Mouse (Mus musculus): ENCODE measurements at regions not wholly inside any gene's neighbourhood (a gene's known extent, or its start where the extent isn't known, plus 50 kb on each side); places are given as distances from the start of the nearest gene placed in this dataset.
"Not testable (repeated sequence)": the region's sequence is repeated elsewhere in the genome, so short reads cannot be mapped to it uniquely, and the experiment has no call there.

DNA sequence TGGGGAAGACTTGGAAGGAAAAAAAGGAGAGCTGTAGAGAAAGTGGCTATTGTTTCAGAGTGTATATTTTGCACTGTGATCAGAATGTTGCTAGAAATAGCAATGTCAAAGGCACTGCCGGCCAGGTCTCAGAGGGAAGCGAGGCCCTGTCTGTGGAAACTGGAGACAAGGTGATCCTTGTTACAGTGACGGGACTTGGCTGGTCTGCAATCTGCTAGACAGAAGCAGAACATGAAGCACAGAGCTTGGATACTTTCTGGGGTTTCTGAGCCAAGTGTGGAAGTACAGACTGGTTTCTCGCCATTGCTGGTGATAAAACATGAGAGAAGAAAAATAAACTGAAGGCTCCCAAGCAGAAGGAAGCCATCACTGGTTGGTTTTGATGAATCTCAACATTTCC lies 198.3 kb upstream of the Slc7a14 start:
- peak in 1 of 2 experiments; percentile 30 for DNase-seq (ENCODE audit: low spot score in 2 of 2)

DNA sequence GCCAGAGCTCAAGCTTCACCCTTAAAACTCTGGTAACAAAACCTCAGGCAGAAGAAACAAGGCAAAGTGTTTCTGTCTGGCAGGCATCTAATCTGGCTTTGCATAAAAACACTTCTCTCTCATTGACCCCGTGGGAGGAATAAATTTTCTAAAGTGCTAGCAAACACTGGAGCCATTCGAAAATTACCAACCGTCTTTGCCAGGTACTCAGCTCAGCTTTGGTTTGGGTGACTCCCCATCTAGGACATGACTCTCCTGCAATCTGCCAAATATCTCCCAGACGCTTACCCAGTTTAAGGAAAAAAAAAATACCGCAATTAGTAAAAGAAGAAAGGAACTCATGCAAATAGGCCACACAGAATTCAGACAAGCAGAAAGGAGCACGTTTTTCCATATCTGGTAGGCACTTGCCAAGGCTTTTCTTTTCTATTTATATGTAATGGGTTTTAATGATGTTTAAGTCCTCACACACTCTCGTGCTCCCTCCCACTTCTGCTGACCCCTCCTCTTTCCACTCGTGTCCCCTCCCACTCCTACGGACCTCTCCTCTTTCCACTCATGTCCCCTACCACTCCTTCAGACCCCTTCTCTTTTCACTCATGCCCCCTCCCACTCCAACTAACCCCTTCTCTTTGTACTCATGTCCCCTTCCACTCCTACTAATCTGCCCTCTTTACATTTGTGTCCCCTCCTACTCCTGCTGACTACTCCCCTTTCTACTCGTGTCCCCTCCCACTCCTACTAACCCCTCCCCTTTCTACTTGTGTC lies 189.2 kb upstream of the Slc7a14 start:
- peak; percentile 22 to 28 for DNase-seq (ENCODE audit: low spot score in 2 of 2)

DNA sequence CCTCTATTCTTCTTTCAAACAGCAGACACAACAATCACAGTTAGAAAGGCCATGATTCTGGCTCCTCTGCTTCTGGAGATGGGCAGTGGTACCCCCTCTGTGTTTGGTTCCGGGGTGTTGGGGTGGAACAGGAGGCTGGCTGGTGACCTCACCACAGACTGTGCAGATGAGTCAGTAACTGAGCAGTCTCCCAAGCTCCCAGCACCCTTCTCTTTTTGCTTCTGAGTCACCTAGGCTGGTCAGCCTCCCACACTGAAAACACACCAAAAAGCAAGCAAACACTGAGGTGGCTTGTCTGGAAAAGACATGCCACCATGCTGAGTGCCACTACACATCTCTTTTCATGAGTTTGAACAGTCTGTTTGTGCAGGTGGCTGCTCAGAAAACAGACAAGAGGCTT lies 185.1 kb upstream of the Slc7a14 start:
- no peak for DNase-seq (ENCODE audit: low spot score in 2 of 2)

DNA sequence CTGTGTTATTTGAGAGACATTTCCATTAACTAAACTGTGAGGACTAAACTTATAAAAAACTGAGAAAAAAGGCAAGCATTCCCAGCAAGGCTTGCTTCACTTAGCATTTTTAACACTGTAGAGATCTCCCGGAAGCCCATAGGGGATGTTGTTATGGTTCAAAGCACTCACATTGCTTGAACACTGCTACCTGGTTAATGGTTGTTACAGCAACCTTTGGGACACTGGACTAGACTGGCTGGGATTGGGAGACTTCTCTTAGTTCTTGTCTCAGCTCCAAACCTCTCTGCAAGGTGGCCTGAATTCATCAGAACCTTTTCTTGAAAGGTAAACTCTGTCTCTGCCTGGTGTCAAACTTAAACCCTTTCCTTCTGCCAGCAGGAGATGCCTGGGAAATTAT lies 184.5 kb upstream of the Slc7a14 start:
- no peak for DNase-seq (ENCODE audit: low spot score in 2 of 2)

DNA sequence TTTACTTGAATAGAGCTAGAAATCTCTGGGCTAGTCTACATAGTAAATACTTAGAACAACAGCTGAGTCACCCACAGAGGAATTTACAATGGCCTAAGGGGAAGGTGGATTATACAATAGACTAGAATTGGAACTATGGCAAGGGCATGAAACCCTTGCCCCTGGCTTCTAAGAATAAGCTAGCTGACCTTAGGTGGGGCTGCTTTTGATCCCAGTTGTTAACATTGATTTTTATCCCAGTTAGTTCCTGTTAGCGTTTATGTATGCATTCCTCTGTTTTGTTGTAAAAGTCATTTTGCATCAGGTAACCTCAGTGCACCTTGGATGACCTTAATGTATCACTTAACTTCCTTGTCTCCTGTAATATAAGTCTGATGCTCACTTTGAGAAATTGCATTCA lies 181.6 kb upstream of the Slc7a14 start:
- not testable (repeated sequence) for DNase-seq (ENCODE audit: low spot score in 2 of 2)

DNA sequence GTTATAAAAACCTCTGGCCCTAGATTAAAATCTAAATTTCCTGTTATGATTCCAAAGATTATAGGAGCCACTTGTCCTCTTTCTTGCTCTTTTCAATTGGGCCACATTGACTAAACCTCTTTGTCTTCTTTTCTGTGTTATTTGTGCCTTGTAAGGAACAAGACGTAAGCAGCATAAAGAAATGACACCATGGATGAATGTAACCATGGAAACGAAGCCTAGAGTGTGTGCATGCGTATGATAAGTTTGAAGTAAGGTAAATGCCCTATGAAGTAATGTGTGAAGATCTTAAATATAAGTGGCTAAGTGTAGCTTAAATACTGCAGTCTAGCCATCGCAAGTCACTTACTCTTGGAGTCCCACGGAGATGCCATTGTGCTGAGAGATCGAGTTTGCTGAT lies 177.4 kb upstream of the Slc7a14 start:
- DNase-seq (ENCODE audit: low spot score in 2 of 2): no peak

DNA sequence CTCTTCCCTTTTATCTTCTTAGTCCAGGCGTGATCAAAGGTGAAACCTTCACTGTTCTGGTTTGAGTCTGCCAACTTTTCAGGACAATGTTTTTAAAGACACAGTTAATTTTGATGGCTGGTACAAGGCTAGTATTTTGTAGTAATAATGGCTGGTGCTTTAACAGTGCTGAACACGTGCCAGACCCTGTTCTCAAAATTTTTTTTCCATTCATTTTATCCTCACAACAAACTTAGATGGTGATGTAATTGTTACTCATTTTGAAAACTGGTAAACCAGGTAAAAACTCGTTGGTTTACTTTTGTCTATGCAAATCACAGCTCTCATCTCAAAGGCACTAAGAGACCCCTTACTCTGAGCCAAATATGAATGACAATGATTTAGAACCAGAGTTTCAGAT lies 171.8 kb upstream of the Slc7a14 start:
- no peak for DNase-seq (ENCODE audit: low spot score in 2 of 2)

DNA sequence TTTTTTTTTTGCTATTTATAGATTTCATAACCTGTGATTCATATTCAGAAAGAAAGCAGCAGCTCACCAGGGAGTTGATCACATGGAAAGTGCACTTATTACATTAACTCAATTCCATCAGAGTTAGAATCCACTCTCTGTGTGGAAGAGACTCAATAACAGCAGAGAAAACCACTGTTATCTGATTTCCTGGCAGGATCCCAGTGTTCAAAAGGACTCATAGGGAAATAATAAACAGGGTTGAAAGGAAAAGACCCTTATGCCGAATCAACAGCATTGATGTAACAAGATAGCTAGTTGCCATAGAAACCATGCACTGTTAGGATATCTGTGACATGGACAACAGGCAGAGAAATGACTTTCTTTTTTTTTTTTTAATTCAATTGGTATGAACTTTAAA lies 157.7 kb upstream of the Slc7a14 start:
- DNase-seq (ENCODE audit: low spot score in 2 of 2): no peak

DNA sequence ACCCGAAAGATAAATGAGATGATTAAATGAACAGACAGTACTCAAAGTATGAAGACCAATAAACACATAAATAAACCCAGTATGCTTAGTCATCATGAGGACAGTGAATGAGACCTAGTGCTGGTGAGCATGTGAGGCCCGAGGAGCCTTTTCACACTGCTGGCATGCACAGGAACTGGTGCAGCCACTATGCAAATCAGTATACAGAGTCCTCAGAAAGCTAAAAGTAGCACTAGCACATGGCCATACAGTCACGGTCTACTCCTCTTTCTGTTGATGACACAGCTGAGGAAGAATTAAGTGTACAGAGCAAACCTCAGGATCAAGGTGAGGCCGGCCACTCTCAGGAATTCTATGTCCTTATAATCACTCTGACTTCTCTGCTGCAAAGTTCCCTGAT lies 154.1 kb upstream of the Slc7a14 start:
- no peak for DNase-seq (ENCODE audit: low spot score in 2 of 2)

DNA sequence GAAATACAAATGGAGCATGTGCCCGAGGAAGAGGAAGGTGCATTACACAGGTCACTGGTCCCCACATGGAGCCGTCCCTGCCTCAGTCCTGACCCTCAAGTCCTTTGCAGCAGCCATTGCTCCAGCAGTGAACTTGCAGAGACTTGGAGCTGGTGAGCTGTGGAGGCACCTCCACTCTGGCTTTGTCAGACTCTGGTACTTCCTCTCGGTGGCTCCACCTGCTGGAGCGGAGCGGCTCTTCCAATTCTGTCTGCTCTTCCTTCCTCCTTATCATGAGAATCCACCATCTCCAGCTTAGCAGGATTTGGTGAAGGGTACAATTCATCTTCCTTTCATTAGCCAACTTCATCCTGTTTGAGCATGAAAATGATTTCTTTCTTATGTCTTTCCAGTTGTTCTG lies 149.3 kb upstream of the Slc7a14 start:
- DNase-seq (ENCODE audit: low spot score in 2 of 2): peak; percentile 23 to 55

DNA sequence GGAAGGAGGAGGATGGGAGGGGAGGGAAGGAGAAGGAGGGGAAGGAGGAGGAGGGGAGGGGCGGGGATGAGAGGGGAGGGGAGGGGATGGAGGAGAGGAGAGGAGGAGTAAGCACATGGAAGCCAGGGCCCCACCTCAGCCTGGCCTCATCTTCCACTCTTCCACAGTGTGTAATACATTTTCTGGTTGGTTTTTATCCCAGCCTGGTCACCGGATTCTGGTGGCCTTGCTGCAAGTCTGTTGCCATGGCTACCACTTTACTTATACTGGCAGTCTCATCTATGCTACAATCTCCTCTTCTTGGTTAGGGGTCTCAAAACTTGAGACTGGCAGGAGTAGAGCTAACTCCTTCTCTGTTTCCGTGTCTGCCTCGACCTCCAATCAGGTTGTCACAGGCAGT lies 147.8 kb upstream of the Slc7a14 start:
- peak; percentile 31 to 47 for DNase-seq (ENCODE audit: low spot score in 2 of 2)

DNA sequence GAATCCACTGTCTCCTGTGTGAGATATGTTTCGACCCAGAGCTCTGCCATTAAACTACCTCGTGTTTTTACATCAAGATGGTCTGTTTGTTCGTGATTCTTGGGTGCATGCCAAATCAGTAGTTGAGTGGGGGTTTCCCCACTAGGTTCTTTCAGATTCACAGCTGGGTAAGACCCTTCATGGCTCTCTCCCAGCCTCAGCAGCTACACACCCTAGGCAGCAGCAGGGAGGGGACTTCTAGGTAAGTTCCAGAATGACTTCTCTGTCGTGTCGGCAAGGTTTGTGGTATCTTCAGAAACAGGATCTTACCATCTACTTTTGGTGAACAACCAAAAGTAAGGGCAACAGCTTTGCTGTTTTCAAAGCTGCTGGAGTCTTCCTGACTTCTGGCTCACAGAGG lies 144.9 kb upstream of the Slc7a14 start:
- no peak for DNase-seq (ENCODE audit: low spot score in 2 of 2)

DNA sequence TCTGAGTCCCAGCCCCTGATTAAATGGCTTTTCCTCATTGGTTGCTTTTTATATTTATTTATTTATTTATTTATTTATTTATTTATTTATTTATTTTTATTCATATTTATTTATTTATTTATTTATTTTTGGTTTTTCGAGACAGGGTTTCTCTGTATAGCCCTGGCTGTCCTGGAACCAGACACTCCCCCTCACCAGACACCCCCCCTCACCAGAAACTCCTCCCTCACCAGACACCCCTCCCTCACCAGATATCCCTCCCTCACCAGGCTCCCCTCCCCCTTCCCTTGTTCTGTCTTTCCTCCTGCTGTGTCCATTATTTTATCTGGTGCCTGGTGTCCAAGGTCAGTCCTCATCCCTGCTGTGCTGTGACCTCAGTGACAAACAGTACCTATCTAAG lies 134.7 kb upstream of the Slc7a14 start:
- DNase-seq (ENCODE audit: low spot score in 2 of 2): no peak

DNA sequence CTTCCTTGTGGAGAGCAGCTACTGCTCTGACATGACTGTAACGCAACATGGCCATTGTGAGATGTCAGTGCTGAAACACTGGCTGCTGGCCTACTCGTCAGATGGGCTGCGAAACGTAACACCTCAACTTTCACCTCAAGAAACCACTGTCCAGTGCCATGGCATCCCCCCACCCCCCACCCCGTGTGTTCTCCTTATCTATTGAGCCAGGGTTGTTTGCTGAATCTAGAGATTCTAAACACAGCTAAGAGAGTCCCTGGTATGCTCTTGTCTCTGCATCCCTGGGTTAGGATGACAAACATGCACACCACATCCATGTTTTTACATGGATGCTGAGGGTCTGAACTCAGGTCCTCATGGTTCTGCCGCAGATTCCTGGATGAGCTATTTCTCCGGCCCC lies 134.1 kb upstream of the Slc7a14 start:
- DNase-seq (ENCODE audit: low spot score in 2 of 2): no peak

DNA sequence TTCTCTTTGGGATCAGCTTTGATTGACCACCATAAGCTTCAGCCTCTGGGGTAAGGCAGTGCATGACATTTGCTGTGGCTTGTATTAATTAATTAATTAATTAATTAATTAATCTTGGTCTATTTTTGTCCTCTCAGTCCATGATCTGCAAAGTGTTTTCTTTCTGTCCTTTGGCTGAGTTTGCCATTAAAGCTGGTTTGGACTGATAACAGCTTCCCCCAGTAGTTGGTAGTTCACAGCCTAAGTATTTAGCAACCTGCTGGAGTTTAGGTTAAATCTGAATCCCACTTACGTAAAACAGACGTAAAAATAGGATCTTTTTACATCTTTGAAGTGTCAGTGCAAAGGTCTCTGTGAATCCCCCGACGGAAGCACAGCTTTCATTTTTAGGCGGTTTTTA lies 133.7 kb upstream of the Slc7a14 start:
- DNase-seq (ENCODE audit: low spot score in 2 of 2): no peak

DNA sequence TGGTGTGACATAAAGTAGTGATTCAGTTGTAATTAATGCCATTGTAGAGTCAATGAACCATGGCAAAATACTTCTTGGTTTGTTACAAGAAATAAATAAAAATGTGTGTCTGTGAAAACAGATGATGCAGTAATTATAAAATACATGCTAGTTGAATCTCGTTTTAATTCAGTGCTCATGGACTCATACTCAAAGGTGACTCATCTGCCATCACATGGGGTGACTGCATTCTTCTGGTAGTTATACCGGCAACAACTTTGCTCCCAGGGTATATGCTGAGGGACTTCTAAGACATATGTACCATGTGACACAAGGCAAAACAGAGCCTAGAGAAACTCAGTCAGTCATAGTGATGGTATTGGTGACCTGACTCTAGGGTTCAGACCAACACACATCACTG lies 130.1 kb upstream of the Slc7a14 start:
- DNase-seq (ENCODE audit: low spot score in 2 of 2): no peak

DNA sequence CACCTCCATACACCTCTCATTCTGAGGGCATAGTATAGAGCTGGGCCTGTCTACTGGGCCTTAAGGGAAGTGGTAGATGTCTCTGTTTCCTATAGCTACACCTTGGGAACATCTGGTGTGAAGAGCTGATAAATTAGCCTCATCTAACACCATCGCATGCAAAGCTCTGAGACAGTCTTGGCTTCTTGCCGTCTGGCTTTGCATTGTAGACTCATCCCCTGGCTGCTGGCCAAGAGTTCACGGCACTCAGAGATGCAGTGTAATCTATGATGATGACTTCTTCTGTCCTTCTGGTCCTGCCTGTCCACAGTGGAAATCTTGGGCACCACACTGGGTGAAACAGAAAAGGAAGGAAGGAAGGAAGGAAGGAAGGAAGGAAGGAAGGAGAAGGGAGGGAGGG lies 127.8 kb upstream of the Slc7a14 start:
- peak; percentile 25 to 28 for DNase-seq (ENCODE audit: low spot score in 2 of 2)

DNA sequence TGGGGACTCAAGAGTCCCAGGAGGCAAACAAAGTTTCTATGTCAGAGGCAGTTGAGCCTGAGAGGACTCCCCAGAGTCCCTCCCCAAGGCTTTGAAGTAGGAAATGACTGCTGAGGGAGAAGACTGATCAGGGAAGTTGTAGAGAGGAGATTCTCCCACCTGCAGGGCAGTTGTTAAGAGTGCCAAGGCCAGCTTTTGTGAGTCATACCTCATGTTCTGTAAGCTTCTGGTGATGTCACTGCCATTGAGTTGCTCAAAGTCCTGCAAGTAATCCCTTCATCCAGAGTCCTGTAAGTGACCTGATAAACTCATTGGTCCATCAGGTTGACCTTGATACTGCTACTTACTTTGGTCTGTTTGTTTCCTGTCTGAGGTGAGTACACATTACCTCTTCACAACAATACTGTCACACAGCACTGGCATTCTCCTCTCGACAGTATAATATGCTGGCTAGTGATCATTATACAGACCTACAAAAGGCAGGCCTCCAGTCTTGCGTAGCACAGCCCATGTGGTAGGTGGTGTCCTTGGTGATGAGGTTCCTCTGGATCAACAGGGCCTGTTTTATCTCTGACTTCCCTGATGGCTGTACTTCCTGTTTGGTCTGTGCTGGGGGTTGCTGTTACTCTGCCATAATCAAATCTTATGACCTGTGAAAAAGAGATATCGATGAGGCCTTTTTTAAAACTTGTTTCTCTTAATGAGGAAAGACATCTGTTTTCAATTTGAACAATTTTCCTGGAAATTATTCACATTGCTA lies 125.2 kb upstream of the Slc7a14 start:
- no peak for DNase-seq (ENCODE audit: low spot score in 2 of 2)

DNA sequence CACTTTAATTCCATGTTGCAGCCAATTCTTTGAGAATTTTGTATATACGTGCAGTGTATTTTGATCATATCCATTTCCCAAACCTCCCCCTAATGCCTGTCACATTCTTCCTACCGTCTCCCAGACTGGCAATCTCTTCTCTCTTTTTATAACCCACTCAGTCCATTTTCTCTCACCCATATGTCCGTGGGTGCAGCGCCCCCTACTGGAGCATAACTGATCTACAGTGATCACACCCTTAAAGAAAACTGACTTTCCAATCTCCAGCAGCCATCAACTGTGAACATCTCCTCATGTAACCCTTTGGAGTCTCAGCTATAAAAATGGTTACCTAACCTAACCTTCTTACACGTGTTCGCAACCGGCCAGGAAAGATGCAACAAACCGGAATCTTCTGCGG lies 123.0 kb upstream of the Slc7a14 start:
- DNase-seq (ENCODE audit: low spot score in 2 of 2): no peak

DNA sequence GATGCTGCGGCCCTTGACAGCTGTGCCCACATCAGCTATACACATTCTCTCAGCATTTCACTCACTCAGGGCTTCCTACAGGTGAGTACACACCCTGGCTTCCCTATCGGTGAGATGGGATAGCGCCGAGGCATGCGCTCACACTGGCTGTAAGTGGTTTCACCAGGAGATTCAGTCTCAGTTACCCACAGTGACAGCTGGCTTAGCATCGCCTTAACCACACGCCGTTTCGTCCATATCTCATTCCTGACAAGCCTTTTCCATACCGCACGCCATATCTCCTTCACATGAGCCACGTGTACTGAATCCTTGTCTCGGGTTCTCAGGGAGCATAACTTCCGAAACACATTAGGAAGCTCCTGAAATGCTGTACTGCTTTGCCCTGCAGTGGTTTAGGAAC lies 113.3 kb upstream of the Slc7a14 start:
- DNase-seq (ENCODE audit: low spot score in 2 of 2): no peak

DNA sequence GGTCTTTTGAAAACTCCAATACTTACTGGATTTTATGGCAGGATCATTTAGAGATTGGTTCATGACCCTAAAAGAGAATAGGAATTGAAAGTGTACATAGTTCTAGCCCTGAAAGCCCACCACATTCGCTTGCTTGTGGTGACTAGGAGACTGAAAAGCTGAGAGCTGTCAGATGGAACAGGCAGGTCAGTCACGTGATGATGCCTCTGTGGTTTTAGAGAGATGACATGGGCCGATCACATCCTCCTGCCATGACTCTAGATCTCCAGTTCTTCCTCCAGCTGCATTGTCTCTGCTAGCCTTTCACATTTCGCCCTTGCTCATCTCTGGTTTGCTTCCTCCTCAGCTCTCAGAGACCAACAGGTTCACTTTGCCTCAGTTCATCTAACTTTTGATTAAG lies 98.6 kb upstream of the Slc7a14 start:
- DNase-seq (ENCODE audit: low spot score in 2 of 2): no peak

DNA sequence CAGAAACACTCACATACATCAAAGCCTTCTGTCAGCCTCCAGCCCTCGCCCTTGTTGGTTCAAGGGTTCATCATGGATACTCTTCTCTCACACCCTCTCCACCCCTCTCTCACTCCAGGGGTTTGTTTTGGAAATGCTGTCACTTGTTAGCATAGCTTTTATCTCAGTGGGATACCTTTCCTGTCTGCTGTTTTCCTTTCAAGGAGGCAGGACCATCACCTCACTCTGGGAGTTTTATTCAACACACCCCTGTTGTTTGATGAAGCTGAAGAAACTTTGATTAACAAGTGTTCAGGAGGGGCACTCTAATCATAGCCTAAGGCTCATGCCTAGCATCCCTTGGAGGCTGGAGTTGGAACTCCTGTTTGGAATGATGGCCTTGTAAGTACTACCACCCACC lies 95.7 kb upstream of the Slc7a14 start:
- peak in 1 of 2 experiments; percentile 20 for DNase-seq (ENCODE audit: low spot score in 2 of 2)

DNA sequence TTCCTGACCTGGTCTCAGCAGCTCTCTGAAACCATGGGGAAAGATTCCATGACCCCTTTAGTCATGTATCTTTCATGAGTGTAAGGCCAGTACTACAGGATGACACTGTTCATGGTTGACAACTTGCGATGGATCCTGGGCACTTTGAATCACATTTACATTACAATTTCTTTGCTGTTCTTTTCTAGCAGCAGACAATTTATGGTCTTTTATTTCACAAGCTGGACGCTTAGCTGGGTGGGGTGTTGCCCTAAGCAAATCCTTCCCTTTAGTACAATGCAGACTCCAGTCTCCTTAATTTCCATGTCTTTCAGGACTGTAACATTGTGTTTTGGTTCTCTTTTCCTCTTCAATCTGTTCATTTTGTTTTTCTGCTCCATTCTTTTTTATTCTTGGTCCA lies 89.0 kb upstream of the Slc7a14 start:
- DNase-seq (ENCODE audit: low spot score in 2 of 2): no peak

DNA sequence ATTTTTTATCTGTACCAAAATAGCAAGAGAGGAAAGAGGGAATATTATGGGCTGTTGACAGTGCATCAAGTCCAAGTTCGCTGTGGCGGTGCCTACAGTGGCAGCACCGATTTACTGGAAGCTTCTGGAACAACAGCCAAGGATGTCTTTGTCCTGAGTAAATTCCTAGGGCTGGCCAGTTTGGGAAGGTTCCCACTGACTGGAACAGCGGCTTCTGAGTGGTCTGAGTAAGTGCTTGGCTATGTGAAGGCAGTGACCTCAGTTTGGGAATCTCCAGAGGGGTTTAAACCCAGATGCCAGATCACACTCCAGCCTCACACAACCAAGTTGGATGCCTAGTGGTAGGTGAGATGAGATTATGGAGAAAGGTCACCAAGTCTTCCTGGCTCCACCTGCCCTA lies 84.4 kb upstream of the Slc7a14 start:
- DNase-seq (ENCODE audit: low spot score in 2 of 2): no peak

Data from right cerebral cortex, postnatal 10 days (tissue).